ENCODE assay signal across 28 mouse cellular contexts in the genomic region with DNA sequence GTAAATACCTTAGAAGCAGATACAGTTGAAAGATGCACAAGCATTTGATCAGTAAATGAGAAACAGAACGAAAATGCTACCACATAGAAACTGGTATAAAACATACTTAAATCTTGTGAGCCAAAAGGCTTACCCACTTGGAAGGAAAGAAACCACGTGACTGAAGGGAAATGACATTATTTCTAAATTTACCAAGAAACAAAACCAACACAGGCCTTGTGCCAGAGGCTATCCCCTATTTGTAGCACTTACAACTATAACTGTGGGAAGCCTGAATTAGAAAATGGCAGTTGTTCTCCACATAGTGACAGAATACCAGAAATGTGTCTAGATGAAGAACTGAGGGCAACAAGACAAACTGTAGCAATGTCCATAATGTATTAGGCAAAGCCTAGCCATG. TPM values are rescaled to one million over a fixed set of nuclear protein-coding genes. Genes with fewer than 3 reads are reported as not detected.
A peak's percentile ranks its signal among the peaks of the same experiment; 100 is the strongest.
DNase-seq lines count a peak whose midpoint lies in the region; TF ChIP-seq lines count a peak whose summit lies in the region.
"Had no signal": no experiment of that assay in that cellular context is flagged by ENCODE, and none has a peak within 500 bp of the region (broad histone marks: within the 10 kb centered on the region; RNA-seq: fewer than 3 reads in every experiment).

No protein-coding gene starts in this region.

- H3K36me3 ChIP-seq in CH12.LX (replicated peaks in 1 of 2; ENCODE audit: control insufficient read depth in 1 of 2, insufficient read depth in 1 of 2, low read length in 1 of 2), result peaks cover 0 to 4% of the 10 kb centered on the region in 2 experiments
- no peaks in the 10 kb centered on the region for H3K36me3 ChIP-seq in myocyte (ENCODE audit: control insufficient read depth, insufficient read depth)
- H3K36me3 ChIP-seq: embryonic facial prominence, embryonic 12.5 days; embryonic facial prominence, embryonic 15.5 days; forebrain, embryonic 12.5 days; forebrain, embryonic 15.5 days; G1E; heart, embryonic 12.5 days; heart, embryonic 15.5 days; hindbrain, embryonic 10.5 days; hindbrain, embryonic 13.5 days; intestine, embryonic 15.5 days had no signal

- H3K4me3 ChIP-seq in CH12.LX (replicated peaks in 1 of 3; ENCODE audit: low read depth in 2 of 3, low read length in 2 of 3, poor library complexity in 1 of 3) (no peak overlapping the region), myocyte (no peak overlapping the region)
- no peak overlapping the region for H3K4me3 ChIP-seq in brown adipose tissue, adult 24 weeks (ENCODE audit: insufficient read depth, low read depth, low read length)
- H3K4me3 ChIP-seq in cerebellum, adult 2 months (replicated peaks; ENCODE audit: insufficient read depth, low read depth, low read length), result no peak overlapping the region
- H3K4me3 ChIP-seq: embryonic facial prominence, embryonic 12.5 days; embryonic facial prominence, embryonic 15.5 days; forebrain, embryonic 12.5 days; forebrain, embryonic 15.5 days; heart, embryonic 12.5 days; heart, embryonic 15.5 days; hindbrain, embryonic 10.5 days; hindbrain, embryonic 13.5 days; intestine, embryonic 15.5 days had no signal

- H3K27me3 ChIP-seq in CH12.LX (replicated peaks) (no peaks in the 10 kb centered on the region), myocyte (ENCODE audit: control insufficient read depth, insufficient read depth, insufficient read length) (no peaks in the 10 kb centered on the region)
- no peaks in the 10 kb centered on the region for H3K27me3 ChIP-seq in cerebellum, adult 2 months (ENCODE audit: control insufficient read depth, insufficient read depth, low read length)
- H3K27me3 ChIP-seq: embryonic facial prominence, embryonic 12.5 days; embryonic facial prominence, embryonic 15.5 days; forebrain, embryonic 12.5 days; forebrain, embryonic 15.5 days; heart, embryonic 12.5 days; heart, embryonic 15.5 days; hindbrain, embryonic 13.5 days; intestine, embryonic 15.5 days had no signal

- H3K4me1 ChIP-seq in CH12.LX (ENCODE audit: control insufficient read depth in 1 of 2, insufficient read depth in 2 of 2), result peaks cover 0 to 6% of the 10 kb centered on the region in 2 experiments; a peak in 1 of 4 replicates
- no peaks in the 10 kb centered on the region for H3K4me1 ChIP-seq in brown adipose tissue, adult 24 weeks (ENCODE audit: control insufficient read depth, insufficient read depth, insufficient read length, low read length)
- no peaks in the 10 kb centered on the region for H3K4me1 ChIP-seq in cerebellum, adult 2 months (ENCODE audit: control insufficient read depth, insufficient read depth, low read length)
- H3K4me1 ChIP-seq: embryonic facial prominence, embryonic 12.5 days; embryonic facial prominence, embryonic 15.5 days; forebrain, embryonic 15.5 days; heart, embryonic 15.5 days; hindbrain, embryonic 10.5 days; hindbrain, embryonic 13.5 days; intestine, embryonic 15.5 days had no signal

- in situ Hi-C loops in CH12.LX (cut with MboI; ENCODE audit: low pct_ligation_motif_present, low pct_unique_long_range_greater_than_20kb, low sequenced_read_pairs), result no loop called here

- WGBS in cerebellum, adult 2 months, result 66% methylated on average over 2 of the region's 2 CpGs

- H3ac ChIP-seq in myocyte (ENCODE audit: control insufficient read depth, insufficient read length), result no peak overlapping the region

- DNase-seq in 416B (ENCODE audit: low read depth) (peak; percentile 60), CH12.LX (ENCODE audit: extremely low read depth) (no peak)
- no peak for DNase-seq in frontal cortex, postnatal 10 days (ENCODE audit: low spot score in 2 of 2)
- no peak for DNase-seq in cerebellum, adult 2 months
- DNase-seq in left cerebral cortex, adult 11 months (ENCODE audit: low spot score), result no peak
- DNase-seq: adrenal gland, postnatal 14 days; cerebellum, adult 11-12 months; cerebellum, adult 9-10 months; cerebellum, postnatal 14 days; gastrocnemius, postnatal 10 days; gastrocnemius, postnatal 36 days; heart, postnatal 10 days; heart, postnatal 36 days; kidney, adult 11 months had no signal

- H3K27ac ChIP-seq in CH12.LX (ENCODE audit: insufficient read depth, low read depth), result no peak overlapping the region
- peak overlapping the region; percentile 78 for H3K27ac ChIP-seq in brown adipose tissue, adult 24 weeks (replicated peaks; ENCODE audit: low read depth, low read length)
- H3K27ac ChIP-seq in cerebellum, adult 2 months (ENCODE audit: insufficient read depth, low read length), result no peak overlapping the region
- H3K27ac ChIP-seq: embryonic facial prominence, embryonic 12.5 days; embryonic facial prominence, embryonic 15.5 days; forebrain, embryonic 12.5 days; forebrain, embryonic 15.5 days; heart, embryonic 15.5 days; hindbrain, embryonic 10.5 days; hindbrain, embryonic 13.5 days; intestine, embryonic 15.5 days had no signal

- H3K9me3 ChIP-seq in CH12.LX (replicated peaks; ENCODE audit: low read length), result no peaks in the 10 kb centered on the region
- H3K9me3 ChIP-seq: embryonic facial prominence, embryonic 12.5 days; embryonic facial prominence, embryonic 15.5 days; forebrain, embryonic 12.5 days; forebrain, embryonic 15.5 days; G1E; heart, embryonic 12.5 days; heart, embryonic 15.5 days; hindbrain, embryonic 10.5 days; hindbrain, embryonic 13.5 days; intestine, embryonic 15.5 days had no signal

- TF ChIP-seq EP300 in CH12.LX (IDR thresholded peaks at IDR 0.05; ENCODE audit: low read length), result no peak

- no peak overlapping the region for H3K9ac ChIP-seq in CH12.LX (ENCODE audit: insufficient read depth, low read depth)
- H3K9ac ChIP-seq: embryonic facial prominence, embryonic 12.5 days; embryonic facial prominence, embryonic 15.5 days; forebrain, embryonic 12.5 days; forebrain, embryonic 15.5 days; heart, embryonic 12.5 days; heart, embryonic 15.5 days; hindbrain, embryonic 13.5 days; intestine, embryonic 15.5 days had no signal

- H3K79me2 ChIP-seq in CH12.LX (replicated peaks; ENCODE audit: control insufficient read depth, extremely low read depth, insufficient read depth, poor library complexity, severe bottlenecking), result no peaks in the 10 kb centered on the region
- no peaks in the 10 kb centered on the region for H3K79me2 ChIP-seq in myocyte (ENCODE audit: control insufficient read depth, insufficient read depth)

- H3K4me2 ChIP-seq in CH12.LX (ENCODE audit: insufficient read depth, low read depth, poor library complexity, severe bottlenecking) (no peak overlapping the region), myocyte (ENCODE audit: low read depth) (no peak overlapping the region)
- H3K4me2 ChIP-seq: embryonic facial prominence, embryonic 12.5 days; embryonic facial prominence, embryonic 15.5 days; forebrain, embryonic 12.5 days; forebrain, embryonic 15.5 days; heart, embryonic 12.5 days; heart, embryonic 15.5 days; hindbrain, embryonic 13.5 days; intestine, embryonic 15.5 days had no signal

- no peak for TF ChIP-seq CTCF in CH12.LX (conservative IDR thresholded peaks at IDR 0.05 in 1 of 2, IDR thresholded peaks at IDR 0.05 in 1 of 2; ENCODE audit: low read depth in 2 of 2, low read length in 2 of 2)
- TF ChIP-seq CTCF in cerebellum, adult 2 months (IDR thresholded peaks at IDR 0.05; ENCODE audit: borderline replicate concordance, insufficient read depth, low read depth, low read length), result no peak

- dilution Hi-C loops in CH12.LX (cut with MboI; ENCODE audit: extremely low pct_ligation_motif_present, extremely low pct_unique_long_range_greater_than_20kb, low sequenced_read_pairs), result no loop called here

- no peak for TF ChIP-seq POLR2A in CH12.LX (IDR thresholded peaks at IDR 0.05; ENCODE audit: low read depth, low read length)
- no peak for TF ChIP-seq POLR2A in myocyte (IDR thresholded peaks at IDR 0.05; ENCODE audit: insufficient read length, low read depth)
- no peak for TF ChIP-seq POLR2A in cerebellum, adult 2 months (IDR thresholded peaks at IDR 0.05; ENCODE audit: borderline replicate concordance, insufficient read depth, low read length)

- TF ChIP-seq RAD21 in CH12.LX (IDR thresholded peaks at IDR 0.05; ENCODE audit: low read depth, low read length), result no peak

TF ChIP-seq in myocyte, 11 proteins besides CTCF, POLR2A, EP300 and RAD21 (continues in another document):
- peak; percentile 68 for TF ChIP-seq USF1 (IDR thresholded peaks at IDR 0.05; ENCODE audit: low read depth)

RNA-seq across cellular contexts. Expression of a gene that starts 15.8 kb away (rescaled TPM):
- total RNA-seq in CH12.LX (2012; rRNA removed) (27.3 and 29.1 TPM in 2 replicates), CH12.LX (2014; rRNA removed) (27.9 and 29.3 TPM in 2 replicates)
- polyA plus RNA-seq in CH12.LX (2012; ENCODE audit: insufficient read length, low read depth) (29.4 and 34.8 TPM in 2 replicates), myocyte (2012; fragmentation: generic; extraction: Trizol) (2.1 TPM)
- polyA plus RNA-seq in brown adipose tissue, adult 24 weeks (2012; ENCODE audit: insufficient read depth, insufficient read length, missing spikeins), result 2.7 and 4.1 TPM in 2 replicates
- 22.1 and 23.5 TPM in 2 replicates for polyA plus RNA-seq in cerebellum, adult 2 months (2012; rRNA removed)

RNA-seq across cellular contexts. Expression of a gene that starts 16.5 kb away (rescaled TPM):
- total RNA-seq in CH12.LX (2012; rRNA removed) (0.97 and 1.1 TPM in 2 replicates), CH12.LX (2014; rRNA removed) (0.28 and 1.8 TPM in 2 replicates)
- polyA plus RNA-seq in CH12.LX (2012; ENCODE audit: insufficient read length, low read depth) (2.8 and 3.9 TPM in 2 replicates), myocyte (2012; fragmentation: generic; extraction: Trizol) (0.29 TPM)
- 0.52 TPM in 1 of 2 replicates, not detected in the other for polyA plus RNA-seq in brown adipose tissue, adult 24 weeks (2012; ENCODE audit: insufficient read depth, insufficient read length, missing spikeins)
- 1.9 and 2.0 TPM in 2 replicates for polyA plus RNA-seq in cerebellum, adult 2 months (2012; rRNA removed)
- total RNA-seq: gastrocnemius, postnatal 36 days; heart, postnatal 36 days had no signal
- polyA plus RNA-seq: G1E had no signal

RNA-seq across cellular contexts. Expression of a gene that starts 22.5 kb away (rescaled TPM):
- total RNA-seq in CH12.LX (2012; rRNA removed) (5.1 and 5.2 TPM in 2 replicates), CH12.LX (2014; rRNA removed) (6.9 and 8.0 TPM in 2 replicates)
- polyA plus RNA-seq in CH12.LX (2012; ENCODE audit: insufficient read length, low read depth) (10.0 and 10.4 TPM in 2 replicates), myocyte (2012; fragmentation: generic; extraction: Trizol) (0.13 TPM)
- 0.71 and 1.3 TPM in 2 replicates for polyA plus RNA-seq in brown adipose tissue, adult 24 weeks (2012; ENCODE audit: insufficient read depth, insufficient read length, missing spikeins)
- polyA plus RNA-seq in cerebellum, adult 2 months (2012; rRNA removed), result 1.5 and 2.0 TPM in 2 replicates
- total RNA-seq: common myeloid progenitor, adult 5-6 weeks; granulocyte monocyte progenitor cell, adult 5-6 weeks had no signal
- polyA plus RNA-seq: G1E had no signal

RNA-seq across cellular contexts. Expression of a gene that starts 50.0 kb away (rescaled TPM):
- total RNA-seq in CH12.LX (2012; rRNA removed) (32.1 and 33.7 TPM in 2 replicates), CH12.LX (2014; rRNA removed) (44.4 and 47.2 TPM in 2 replicates)
- polyA plus RNA-seq in CH12.LX (2012; ENCODE audit: insufficient read length, low read depth) (27.9 and 30.2 TPM in 2 replicates), myocyte (2012; fragmentation: generic; extraction: Trizol) (16.4 TPM)
- polyA plus RNA-seq in brown adipose tissue, adult 24 weeks (2012; ENCODE audit: insufficient read depth, insufficient read length, missing spikeins), result 24.3 and 30.8 TPM in 2 replicates
- polyA plus RNA-seq in cerebellum, adult 2 months (2012; rRNA removed), result 58.2 and 60.3 TPM in 2 replicates

RNA-seq across cellular contexts. Expression of a gene that starts 50.2 kb away (rescaled TPM):
- total RNA-seq in CH12.LX (2012; rRNA removed) (288 and 397 TPM in 2 replicates), CH12.LX (2014; rRNA removed) (456 and 483 TPM in 2 replicates)
- polyA plus RNA-seq in CH12.LX (2012; ENCODE audit: insufficient read length, low read depth) (392 and 523 TPM in 2 replicates), myocyte (2012; fragmentation: generic; extraction: Trizol) (148 TPM)
- 89.7 and 140 TPM in 2 replicates for polyA plus RNA-seq in brown adipose tissue, adult 24 weeks (2012; ENCODE audit: insufficient read depth, insufficient read length, missing spikeins)
- polyA plus RNA-seq in cerebellum, adult 2 months (2012; rRNA removed), result 238 and 246 TPM in 2 replicates
